ENCODE assay signal across 8 mouse cellular contexts in the genomic region with DNA sequence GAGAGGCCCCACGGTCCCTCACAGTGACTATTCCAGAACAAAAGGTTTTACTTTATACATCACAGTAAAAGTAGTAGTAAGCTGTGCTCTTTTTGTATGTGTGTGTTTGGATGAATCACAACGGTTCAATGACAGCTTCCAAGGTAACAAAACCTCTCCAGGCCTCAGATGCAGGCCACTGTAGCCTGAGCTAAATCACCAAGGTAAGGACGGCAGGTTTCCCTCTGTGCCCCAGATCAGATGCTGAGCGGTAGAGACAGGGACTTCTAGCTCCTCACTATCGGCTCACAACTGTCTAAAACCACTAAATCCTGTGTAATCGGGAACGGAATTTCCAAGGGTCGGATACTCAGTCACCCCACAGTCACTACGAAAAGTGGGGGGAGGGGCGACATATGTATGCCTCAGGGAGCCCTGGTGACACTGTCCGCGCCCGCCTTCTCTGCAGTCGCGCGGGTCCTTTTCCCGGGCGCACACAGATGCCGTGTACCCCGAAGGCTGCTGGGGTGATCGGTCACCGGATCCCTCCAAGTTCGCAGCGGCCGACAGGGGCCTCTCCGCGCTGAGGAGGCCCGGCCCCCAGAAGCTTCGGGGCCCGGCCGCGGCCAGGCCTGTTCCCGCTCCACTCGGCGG. TPM values are rescaled to one million over a fixed set of nuclear protein-coding genes. Genes with fewer than 3 reads are reported as not detected.
A peak's percentile ranks its signal among the peaks of the same experiment; 100 is the strongest.
DNase-seq lines count a peak whose midpoint lies in the region; ATAC-seq and TF ChIP-seq lines count a peak whose summit lies in the region.

No protein-coding gene starts in this region.

- no peaks in the 10 kb centered on the region for H3K27me3 ChIP-seq in MEL (ENCODE audit: control insufficient read depth in 1 of 2, insufficient read depth in 2 of 2, low read length in 2 of 2)
- no peaks in the 10 kb centered on the region for H3K27me3 ChIP-seq in heart, embryonic 16.5 days (ENCODE audit: control insufficient read depth, insufficient read depth, low read length)
- H3K27me3 ChIP-seq in lung, embryonic 16.5 days (ENCODE audit: control insufficient read depth, insufficient read depth, low read depth, low read length) = no peaks in the 10 kb centered on the region

- peak overlapping the region; percentile 54 for H3K27ac ChIP-seq in MEL (ENCODE audit: control insufficient read depth, low read depth, low read length)
- peak overlapping the region; percentile 91 for H3K27ac ChIP-seq in heart, embryonic 16.5 days (ENCODE audit: low read length)
- H3K27ac ChIP-seq in lung, embryonic 16.5 days (ENCODE audit: low read length) = peak overlapping the region; percentile 87

- 0 out of 4 replicates have a peak, but pooled peaks of 1 of the 2 experiments have one; percentile 3 for TF ChIP-seq EP300 in MEL (IDR thresholded peaks at IDR 0.05; ENCODE audit: low read depth in 1 of 2, low read length in 2 of 2)

- TF ChIP-seq POLR2A in MEL (IDR thresholded peaks at IDR 0.05; ENCODE audit: control insufficient read depth in 1 of 2, insufficient read depth in 1 of 2, low read depth in 1 of 2, low read length in 2 of 2, poor library complexity in 1 of 2) = no peak

- H3K9ac ChIP-seq in MEL (ENCODE audit: control insufficient read depth, low read depth, low read length, poor library complexity, severe bottlenecking) = peak overlapping the region; percentile 97
- H3K9ac ChIP-seq in heart, embryonic 16.5 days (ENCODE audit: low read length) = peak overlapping the region; percentile 97
- H3K9ac ChIP-seq in lung, embryonic 16.5 days (ENCODE audit: low read length) = peak overlapping the region; percentile 97

- peak overlapping the region; percentile 85 to 90 for H3K4me3 ChIP-seq in MEL (ENCODE audit: control insufficient read depth in 1 of 2, insufficient read depth in 1 of 2, low read depth in 2 of 2, low read length in 2 of 2)
- peak overlapping the region; percentile 96 for H3K4me3 ChIP-seq in heart, embryonic 16.5 days (ENCODE audit: low read length)
- H3K4me3 ChIP-seq in lung, embryonic 16.5 days (ENCODE audit: low read length) = peak overlapping the region; percentile 94

- H3K4me1 ChIP-seq in MEL (ENCODE audit: control insufficient read depth in 1 of 2, insufficient read depth in 2 of 2, low read length in 2 of 2) = peaks cover 0 to 20% of the 10 kb centered on the region in 2 experiments; a peak in 3 of 4 replicates
- peaks cover 29% of the 10 kb centered on the region for H3K4me1 ChIP-seq in heart, embryonic 16.5 days (ENCODE audit: control insufficient read depth, insufficient read depth, low read length)
- peaks cover 13% of the 10 kb centered on the region for H3K4me1 ChIP-seq in lung, embryonic 16.5 days (replicated peaks; ENCODE audit: control insufficient read depth, insufficient read depth, low read length)

- TF ChIP-seq RAD21 in MEL (IDR thresholded peaks at IDR 0.05; ENCODE audit: low read depth, low read length) = no peak

- TF ChIP-seq CTCF in MEL (IDR thresholded peaks at IDR 0.05 in 2 of 3, conservative IDR thresholded peaks at IDR 0.05 in 1 of 3; ENCODE audit: control insufficient read depth in 1 of 3, insufficient read depth in 1 of 3, low read depth in 2 of 3, low read length in 3 of 3, poor library complexity in 1 of 3, severe bottlenecking in 1 of 3) = no peak

- H3K9me3 ChIP-seq in MEL (replicated peaks; ENCODE audit: insufficient read depth, low read length) = no peaks in the 10 kb centered on the region
- no peaks in the 10 kb centered on the region for H3K9me3 ChIP-seq in heart, embryonic 16.5 days (replicated peaks; ENCODE audit: control insufficient read depth, low read length)
- H3K9me3 ChIP-seq in lung, embryonic 16.5 days (ENCODE audit: control insufficient read depth, low read length) = no peaks in the 10 kb centered on the region

- DNase-seq in MEL (ENCODE audit: low read depth, low spot score) = peak; percentile 77
- DNase-seq in adrenal gland, postnatal 36 days = peak; percentile 60 to 66
- DNase-seq in layer of hippocampus, adult 18-20 months (ENCODE audit: low spot score in 2 of 2) = peak; percentile 32 to 58
- DNase-seq in retina, postnatal 7 days (ENCODE audit: low read depth, low spot score) = peak; percentile 35
- no peak for DNase-seq in ovary, postnatal 36 days (ENCODE audit: low spot score)

- 2% methylated on average over 35 of the region's 35 CpGs for WGBS in heart, embryonic 16.5 days
- WGBS in lung, embryonic 16.5 days = 2% methylated on average over 31 of the region's 35 CpGs

- H3K36me3 ChIP-seq in MEL (ENCODE audit: control insufficient read depth in 1 of 2, insufficient read depth in 2 of 2, low read length in 2 of 2) = peaks cover 9 to 23% of the 10 kb centered on the region in 2 experiments
- H3K36me3 ChIP-seq in heart, embryonic 16.5 days (ENCODE audit: control insufficient read depth, insufficient read depth) = peaks cover 11% of the 10 kb centered on the region
- peaks cover 4% of the 10 kb centered on the region for H3K36me3 ChIP-seq in lung, embryonic 16.5 days (ENCODE audit: control insufficient read depth, insufficient read depth, low read length)

- H3K79me2 ChIP-seq in MEL (ENCODE audit: control insufficient read depth, insufficient read depth, low read length, poor library complexity) = peaks cover 43% of the 10 kb centered on the region

- peak overlapping the region; percentile 88 for H3K4me2 ChIP-seq in heart, embryonic 16.5 days (ENCODE audit: low read depth, low read length)
- H3K4me2 ChIP-seq in lung, embryonic 16.5 days (ENCODE audit: low read depth, low read length) = peak overlapping the region; percentile 87

- 0 out of 2 replicates have a peak, but pooled peaks have one; percentile 15 for ATAC-seq in erythroid progenitor cell, adult 5-6 weeks (replicated peaks; ENCODE audit: low FRiP score, poor library complexity, severe bottlenecking)
- peak; percentile 10 for ATAC-seq in heart, embryonic 16.5 days (replicated peaks; ENCODE audit: extremely low read depth, insufficient read depth, low FRiP score)
- peak; percentile 6 for ATAC-seq in lung, embryonic 16.5 days (ENCODE audit: low read depth)

RNA-seq across cellular contexts. Expression of a gene that starts 0.6 kb away (rescaled TPM):
- 281 and 284 TPM in 2 replicates for total RNA-seq in MEL (2012; rRNA removed)
- 100 to 1,000 TPM; 370 to 430 TPM for polyA plus RNA-seq in MEL (2012; ENCODE audit: insufficient read depth in 1 of 2, insufficient read length in 2 of 2, low read depth in 1 of 2, low replicate concordance in 2 of 2, missing spikeins in 1 of 2)
- total RNA-seq in adrenal gland, postnatal 36 days (2021) = 100 to 1,000 TPM; 149 to 281 TPM
- total RNA-seq in erythroid progenitor cell, adult 5-6 weeks (2015; ENCODE audit: low replicate concordance) = 59.5 and 78.6 TPM in 2 replicates
- total RNA-seq in erythroid progenitor cell, adult 5-6 weeks (2017; ENCODE audit: low replicate concordance) = 48.1 and 60.8 TPM in 2 replicates
- 195 and 202 TPM in 2 replicates for polyA plus RNA-seq in heart, embryonic 16.5 days (2015; fragmentation: Nextera tagmentation; extraction: Ambion mirVana)
- 100 to 1,000 TPM; 218 to 230 TPM for total RNA-seq in layer of hippocampus, adult 18-20 months (2021)
- 220 and 243 TPM in 2 replicates for polyA plus RNA-seq in lung, embryonic 16.5 days (2015; fragmentation: Nextera tagmentation; extraction: Ambion mirVana)

RNA-seq across cellular contexts. Expression of a gene that starts 17.4 kb away (rescaled TPM):
- total RNA-seq in MEL (2012; rRNA removed) = 1.9 and 4.5 TPM in 2 replicates
- 10 to 100 TPM in 1 of 2 experiments, not detected in 1; 15.7 TPM for polyA plus RNA-seq in MEL (2012; ENCODE audit: insufficient read depth in 1 of 2, insufficient read length in 2 of 2, low read depth in 1 of 2, low replicate concordance in 2 of 2, missing spikeins in 1 of 2)
- 10 to 100 TPM; 52.5 to 66.7 TPM for total RNA-seq in adrenal gland, postnatal 36 days (2021)
- total RNA-seq in erythroid progenitor cell, adult 5-6 weeks (2015; ENCODE audit: low replicate concordance) = not detected in 2 replicates
- 0.53 and 1.2 TPM in 2 replicates for total RNA-seq in erythroid progenitor cell, adult 5-6 weeks (2017; ENCODE audit: low replicate concordance)
- polyA plus RNA-seq in heart, embryonic 16.5 days (2015; fragmentation: Nextera tagmentation; extraction: Ambion mirVana) = 61.0 and 64.3 TPM in 2 replicates
- total RNA-seq in layer of hippocampus, adult 18-20 months (2021) = 10 to 100 TPM; 22.9 to 23.7 TPM
- polyA plus RNA-seq in lung, embryonic 16.5 days (2015; fragmentation: Nextera tagmentation; extraction: Ambion mirVana) = 15.3 and 17.6 TPM in 2 replicates

RNA-seq across cellular contexts. Expression of a gene that starts 19.9 kb away (rescaled TPM):
- 295 and 329 TPM in 2 replicates for total RNA-seq in MEL (2012; rRNA removed)
- 100 to 1,000 TPM; 244 to 327 TPM for polyA plus RNA-seq in MEL (2012; ENCODE audit: insufficient read depth in 1 of 2, insufficient read length in 2 of 2, low read depth in 1 of 2, low replicate concordance in 2 of 2, missing spikeins in 1 of 2)
- total RNA-seq in adrenal gland, postnatal 36 days (2021) = 1 to 10 TPM; 6.9 TPM
- 30.6 and 38.6 TPM in 2 replicates for total RNA-seq in erythroid progenitor cell, adult 5-6 weeks (2015; ENCODE audit: low replicate concordance)
- total RNA-seq in erythroid progenitor cell, adult 5-6 weeks (2017; ENCODE audit: low replicate concordance) = 63.9 and 69.1 TPM in 2 replicates
- polyA plus RNA-seq in heart, embryonic 16.5 days (2015; fragmentation: Nextera tagmentation; extraction: Ambion mirVana) = 14.3 and 24.7 TPM in 2 replicates
- total RNA-seq in layer of hippocampus, adult 18-20 months (2021) = 1 to 10 TPM; 4.2 to 5.1 TPM
- polyA plus RNA-seq in lung, embryonic 16.5 days (2015; fragmentation: Nextera tagmentation; extraction: Ambion mirVana) = 11.1 and 15.6 TPM in 2 replicates

RNA-seq across cellular contexts. Expression of a gene that starts 43.3 kb away (rescaled TPM):
- 1.2 and 1.8 TPM in 2 replicates for total RNA-seq in MEL (2012; rRNA removed)
- 1 to 10 TPM in 1 of 2 experiments, not detected in 1; 2.3 TPM for polyA plus RNA-seq in MEL (2012; ENCODE audit: insufficient read depth in 1 of 2, insufficient read length in 2 of 2, low read depth in 1 of 2, low replicate concordance in 2 of 2, missing spikeins in 1 of 2)
- total RNA-seq in adrenal gland, postnatal 36 days (2021) = 10 to 100 TPM in 1 of 2 experiments, 1 to 10 TPM in 1; 8.2 to 16.8 TPM
- not detected in 2 replicates for total RNA-seq in erythroid progenitor cell, adult 5-6 weeks (2015; ENCODE audit: low replicate concordance)
- total RNA-seq in erythroid progenitor cell, adult 5-6 weeks (2017; ENCODE audit: low replicate concordance) = not detected in 2 replicates
- polyA plus RNA-seq in heart, embryonic 16.5 days (2015; fragmentation: Nextera tagmentation; extraction: Ambion mirVana) = 17.0 and 17.3 TPM in 2 replicates
- total RNA-seq in layer of hippocampus, adult 18-20 months (2021) = 10 to 100 TPM; 17.2 to 17.8 TPM
- 10.9 and 12.3 TPM in 2 replicates for polyA plus RNA-seq in lung, embryonic 16.5 days (2015; fragmentation: Nextera tagmentation; extraction: Ambion mirVana)

RNA-seq across cellular contexts. Expression of a gene that starts 43.3 kb away (rescaled TPM):
- total RNA-seq in MEL (2012; rRNA removed) = 23.8 and 32.1 TPM in 2 replicates
- 10 to 100 TPM in 1 of 2 experiments, not detected in 1; 30.8 TPM for polyA plus RNA-seq in MEL (2012; ENCODE audit: insufficient read depth in 1 of 2, insufficient read length in 2 of 2, low read depth in 1 of 2, low replicate concordance in 2 of 2, missing spikeins in 1 of 2)
- 10 to 100 TPM; 39.0 to 42.4 TPM for total RNA-seq in adrenal gland, postnatal 36 days (2021)
- total RNA-seq in erythroid progenitor cell, adult 5-6 weeks (2015; ENCODE audit: low replicate concordance) = 4.2 and 10.1 TPM in 2 replicates
- total RNA-seq in erythroid progenitor cell, adult 5-6 weeks (2017; ENCODE audit: low replicate concordance) = 0.26 and 3.9 TPM in 2 replicates
- 34.1 and 36.6 TPM in 2 replicates for polyA plus RNA-seq in heart, embryonic 16.5 days (2015; fragmentation: Nextera tagmentation; extraction: Ambion mirVana)
- total RNA-seq in layer of hippocampus, adult 18-20 months (2021) = 10 to 100 TPM; 12.7 to 14.0 TPM
- 22.6 and 23.7 TPM in 2 replicates for polyA plus RNA-seq in lung, embryonic 16.5 days (2015; fragmentation: Nextera tagmentation; extraction: Ambion mirVana)
